Mouse (Mus musculus): ENCODE data around the gene Tgfbi. TPM values are rescaled to one million over a fixed set of nuclear protein-coding genes. Genes with fewer than 3 reads are reported as not detected.

Gene Tgfbi
- 10 to 100 TPM; 21.1 to 25.9 TPM for total RNA-seq (2021)

GRCm38 (mm10) chr13:56609103-56609856 lies at the start of gene Tgfbi:
Tgfbi (plus strand) TSS chr13:56609523.
- DNase-seq = peak in 1 of 2 experiments; percentile 66
- intact Hi-C loops (cut with DNase I) = no loop called here

GRCm38 (mm10) chr13:56559841-56560370 lies 49.4 kb upstream of the Tgfbi start:
- DNase-seq = no peak
- intact Hi-C loops (cut with DNase I) = loop anchor here (5.0 kb wide), 1 partner anchor 83 kb away; no protein-coding TSS in a partner anchor

- DNase-seq = no peak
- intact Hi-C loops (cut with DNase I) = no loop called here
Measured at GRCm38 (mm10) chr13:56561129-56561528, 48.2 kb upstream of the Tgfbi start.

- intact Hi-C loops (cut with DNase I) = no loop called here
- peak; percentile 52 to 66 for DNase-seq
Measured at GRCm38 (mm10) chr13:56563075-56563474, 46.2 kb upstream of the Tgfbi start.

- no peak for DNase-seq
- intact Hi-C loops (cut with DNase I) = no loop called here
Measured at GRCm38 (mm10) chr13:56566336-56566735, 43.0 kb upstream of the Tgfbi start.

- intact Hi-C loops (cut with DNase I) = no loop called here
- DNase-seq = no peak
Measured at GRCm38 (mm10) chr13:56571645-56572044, 37.7 kb upstream of the Tgfbi start.

- intact Hi-C loops (cut with DNase I) = loop anchor here (1.0 to 5.0 kb wide), 4 partner anchors 38 to 162 kb away; no protein-coding TSS in a partner anchor
- DNase-seq = no peak
Measured at GRCm38 (mm10) chr13:56575074-56575473, 34.2 kb upstream of the Tgfbi start.

- DNase-seq = peak; percentile 85 to 89
- intact Hi-C loops (cut with DNase I) = loop anchor here (1.0 to 5.0 kb wide), 4 partner anchors 37 to 161 kb away; no protein-coding TSS in a partner anchor
Measured at GRCm38 (mm10) chr13:56575701-56576321, 33.5 kb upstream of the Tgfbi start.

- DNase-seq = no peak
- intact Hi-C loops (cut with DNase I) = loop anchor here (5.0 kb wide), 1 partner anchor 159 kb away; no protein-coding TSS in a partner anchor
Measured at GRCm38 (mm10) chr13:56578097-56578496, 31.2 kb upstream of the Tgfbi start.

GRCm38 (mm10) chr13:56580450-56580849 lies 28.9 kb upstream of the Tgfbi start:
- intact Hi-C loops (cut with DNase I) = no loop called here
- no peak for DNase-seq

- intact Hi-C loops (cut with DNase I) = no loop called here
- no peak for DNase-seq
Measured at GRCm38 (mm10) chr13:56581512-56581911, 27.8 kb upstream of the Tgfbi start.

GRCm38 (mm10) chr13:56581961-56582434 lies 27.3 kb upstream of the Tgfbi start:
- peak; percentile 38 to 45 for DNase-seq
- intact Hi-C loops (cut with DNase I) = no loop called here

GRCm38 (mm10) chr13:56582720-56583119 lies 26.6 kb upstream of the Tgfbi start:
- no peak for DNase-seq
- intact Hi-C loops (cut with DNase I) = no loop called here

GRCm38 (mm10) chr13:56586046-56586445 lies 23.3 kb upstream of the Tgfbi start:
- intact Hi-C loops (cut with DNase I) = no loop called here
- no peak for DNase-seq

GRCm38 (mm10) chr13:56588454-56589117 lies 20.7 kb upstream of the Tgfbi start:
- intact Hi-C loops (cut with DNase I) = no loop called here
- DNase-seq = peak in 1 of 2 experiments; percentile 56

GRCm38 (mm10) chr13:56590202-56590601 lies 19.1 kb upstream of the Tgfbi start:
- DNase-seq = no peak
- intact Hi-C loops (cut with DNase I) = no loop called here

- intact Hi-C loops (cut with DNase I) = no loop called here
- DNase-seq = no peak
Measured at GRCm38 (mm10) chr13:56591191-56591590, 18.1 kb upstream of the Tgfbi start.

- intact Hi-C loops (cut with DNase I) = no loop called here
- no peak for DNase-seq
Measured at GRCm38 (mm10) chr13:56591939-56592338, 17.4 kb upstream of the Tgfbi start.

GRCm38 (mm10) chr13:56593196-56593595 lies 16.1 kb upstream of the Tgfbi start:
- intact Hi-C loops (cut with DNase I) = no loop called here
- DNase-seq = no peak

- intact Hi-C loops (cut with DNase I) = no loop called here
- no peak for DNase-seq
Measured at GRCm38 (mm10) chr13:56593961-56594391, 15.3 kb upstream of the Tgfbi start.

- intact Hi-C loops (cut with DNase I) = no loop called here
- DNase-seq = no peak
Measured at GRCm38 (mm10) chr13:56595246-56595645, 14.1 kb upstream of the Tgfbi start.
